Mouse (Mus musculus): Measurements from ENCODE around the gene Dgkh. TPM values are rescaled to one million over a fixed set of nuclear protein-coding genes. Genes with fewer than 3 reads are reported as not detected.

Gene Dgkh
- polyA plus RNA-seq, 1 experiment from 2014 or later: 0.86 TPM

DNA sequence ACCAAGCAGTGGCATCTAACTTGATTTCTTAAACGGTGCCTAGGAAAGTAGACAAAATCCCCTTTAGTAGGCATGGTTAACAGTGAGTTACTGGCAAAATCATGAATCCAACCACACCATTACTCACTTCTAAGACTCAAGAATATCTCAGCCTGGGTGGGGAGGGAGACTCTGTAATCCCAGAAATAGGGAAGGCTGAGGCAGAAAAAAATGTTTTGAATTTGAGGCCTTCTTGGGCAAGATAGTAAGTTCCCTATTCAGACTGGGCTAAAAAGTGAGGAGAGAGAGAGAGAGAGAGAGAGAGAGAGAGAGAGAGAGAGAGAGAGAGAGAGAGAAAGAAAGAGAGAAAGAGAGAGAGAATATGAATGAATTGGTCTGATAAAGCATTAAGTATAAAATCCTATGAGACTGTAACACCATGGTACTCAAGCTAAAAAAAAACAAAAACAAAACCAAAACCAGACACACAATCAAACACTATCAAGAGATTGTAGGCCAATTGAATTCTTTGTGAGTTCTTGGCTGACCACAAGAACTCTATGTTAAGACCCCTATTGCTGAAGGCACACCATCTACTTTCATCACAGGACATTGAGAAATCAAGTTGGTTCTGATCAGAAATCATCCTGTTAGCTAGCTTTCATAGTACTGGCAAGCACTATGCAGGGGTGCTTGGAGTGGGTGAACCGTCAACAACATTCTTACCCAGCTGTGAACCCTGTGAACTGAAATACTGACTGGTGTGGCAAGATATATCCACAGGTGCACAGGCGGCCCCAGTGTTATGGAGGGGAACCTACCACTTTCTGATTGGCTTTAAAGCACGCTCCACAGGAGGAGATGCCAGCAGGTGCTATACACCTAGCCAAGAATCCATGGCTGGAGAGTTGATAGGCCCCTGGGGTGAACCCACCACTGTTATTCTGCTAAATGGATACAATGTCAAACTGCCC is 101.4 kb downstream of the Dgkh start:
- no peak for TF ChIP-seq EP300 (optimal IDR thresholded peaks at IDR 0.05)
- no peak for TF ChIP-seq CTCF (IDR thresholded peaks at IDR 0.05; ENCODE audit: low read depth)
- H3K9me3 ChIP-seq (ENCODE audit: control insufficient read depth, low read length): no peaks in the 10 kb centered on the region
- no peaks in the 10 kb centered on the region for H3K4me1 ChIP-seq (replicated peaks; ENCODE audit: control insufficient read depth, insufficient read depth)
- H3K4me2 ChIP-seq (replicated peaks; ENCODE audit: low read depth): no peak overlapping the region
- no peaks in the 10 kb centered on the region for H3K36me3 ChIP-seq (ENCODE audit: control insufficient read depth, insufficient read depth, low read length)
- DNase-seq (ENCODE audit: low spot score) (no peak), ATAC-seq (ENCODE audit: low FRiP score, low TSS enrichment) (no peak)
- no peak overlapping the region for H3K4me3 ChIP-seq (ENCODE audit: low read depth, low read length)
- 85% methylated on average over 4 of the region's 4 CpGs for WGBS
- H3K9ac ChIP-seq (ENCODE audit: low read length): no peak overlapping the region
- no peaks in the 10 kb centered on the region for H3K27me3 ChIP-seq (ENCODE audit: control insufficient read depth, insufficient read depth, low read length)
- no peak overlapping the region for H3K27ac ChIP-seq (replicated peaks)

DNA sequence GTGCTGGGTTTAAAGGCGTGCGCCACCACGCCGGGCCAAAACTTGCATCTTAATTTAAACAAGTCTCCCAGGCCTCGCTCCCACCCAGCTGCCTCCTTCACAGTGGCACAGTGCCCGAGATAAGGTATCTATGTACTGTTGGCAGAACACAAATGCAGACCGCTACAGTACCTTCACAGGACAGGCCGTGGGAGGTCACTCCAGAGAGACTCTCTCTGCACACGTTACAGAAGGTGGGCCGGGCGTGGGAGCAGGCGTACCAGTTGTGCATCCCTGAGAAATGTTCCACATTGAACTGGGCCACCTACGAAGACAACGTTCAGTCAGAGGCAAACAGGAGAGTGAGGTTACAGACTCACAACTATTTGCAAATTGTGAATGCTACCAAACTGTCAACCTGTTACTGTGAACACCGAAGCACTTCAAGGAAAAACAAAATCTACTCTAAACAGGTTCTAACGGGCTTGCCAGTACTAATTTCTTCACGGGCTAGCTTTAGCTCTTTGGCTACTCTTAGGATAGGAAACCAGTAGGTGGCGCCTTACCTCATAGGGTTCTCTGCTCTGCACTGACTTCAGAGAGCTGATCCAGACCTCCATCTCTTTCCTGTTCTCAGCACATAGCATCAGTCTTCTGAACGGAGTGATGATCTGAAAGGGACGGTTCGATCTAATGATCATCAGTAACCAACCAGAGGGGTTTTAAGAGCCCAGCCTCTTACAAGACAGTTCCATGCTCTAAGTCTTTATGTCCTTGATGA is 104.9 kb downstream of the Dgkh start:
- H3K36me3 ChIP-seq (ENCODE audit: control insufficient read depth, insufficient read depth, low read length): no peaks in the 10 kb centered on the region
- DNase-seq (ENCODE audit: low spot score) (no peak), ATAC-seq (ENCODE audit: low FRiP score, low TSS enrichment) (no peak)
- H3K9me3 ChIP-seq (ENCODE audit: control insufficient read depth, low read length): no peaks in the 10 kb centered on the region
- H3K4me1 ChIP-seq (replicated peaks; ENCODE audit: control insufficient read depth, insufficient read depth): no peaks in the 10 kb centered on the region
- no peak overlapping the region for H3K27ac ChIP-seq (replicated peaks)
- no peak overlapping the region for H3K4me2 ChIP-seq (replicated peaks; ENCODE audit: low read depth)
- H3K9ac ChIP-seq (ENCODE audit: low read length): no peak overlapping the region
- WGBS: 84% methylated on average over 21 of the region's 21 CpGs
- H3K27me3 ChIP-seq (ENCODE audit: control insufficient read depth, insufficient read depth, low read length): no peaks in the 10 kb centered on the region
- no peak overlapping the region for H3K4me3 ChIP-seq (ENCODE audit: low read depth, low read length)
- TF ChIP-seq EP300 (optimal IDR thresholded peaks at IDR 0.05) (no peak), CTCF (IDR thresholded peaks at IDR 0.05; ENCODE audit: low read depth) (peak; percentile 56)

DNA sequence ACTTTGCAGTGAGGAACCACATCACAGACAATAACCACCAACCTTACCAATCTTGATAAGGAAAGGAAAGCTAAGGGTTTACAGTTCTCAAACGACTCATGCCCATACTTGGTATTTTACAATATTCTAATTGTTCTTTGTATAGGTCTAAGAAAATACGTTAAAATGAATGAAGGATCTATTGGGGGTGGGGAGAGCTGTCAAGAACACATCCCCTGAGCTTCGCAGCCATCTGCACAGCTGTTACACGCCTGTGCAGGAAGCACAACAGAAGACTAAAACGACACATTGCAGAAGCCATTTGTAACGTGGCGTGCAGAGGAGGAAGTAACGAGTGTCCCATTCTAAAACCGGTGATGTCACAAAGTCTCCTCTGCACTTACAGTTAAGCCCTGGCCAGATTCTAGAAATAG is 113.7 kb downstream of the Dgkh start:
- ATAC-seq (ENCODE audit: low FRiP score, low TSS enrichment) (no peak), DNase-seq (ENCODE audit: low spot score) (no peak)
- no peak overlapping the region for H3K4me3 ChIP-seq (ENCODE audit: low read depth, low read length)
- TF ChIP-seq EP300 (optimal IDR thresholded peaks at IDR 0.05) (no peak), CTCF (IDR thresholded peaks at IDR 0.05; ENCODE audit: low read depth) (no peak)
- H3K9ac ChIP-seq (ENCODE audit: low read length): no peak overlapping the region
- H3K27me3 ChIP-seq (ENCODE audit: control insufficient read depth, insufficient read depth, low read length): no peaks in the 10 kb centered on the region
- no peak overlapping the region for H3K27ac ChIP-seq (replicated peaks)
- no peaks in the 10 kb centered on the region for H3K9me3 ChIP-seq (ENCODE audit: control insufficient read depth, low read length)
- H3K36me3 ChIP-seq (ENCODE audit: control insufficient read depth, insufficient read depth, low read length): no peaks in the 10 kb centered on the region
- H3K4me2 ChIP-seq (replicated peaks; ENCODE audit: low read depth): no peak overlapping the region
- H3K4me1 ChIP-seq (replicated peaks; ENCODE audit: control insufficient read depth, insufficient read depth): no peaks in the 10 kb centered on the region
- 66% methylated on average over 9 of the region's 9 CpGs for WGBS

DNA sequence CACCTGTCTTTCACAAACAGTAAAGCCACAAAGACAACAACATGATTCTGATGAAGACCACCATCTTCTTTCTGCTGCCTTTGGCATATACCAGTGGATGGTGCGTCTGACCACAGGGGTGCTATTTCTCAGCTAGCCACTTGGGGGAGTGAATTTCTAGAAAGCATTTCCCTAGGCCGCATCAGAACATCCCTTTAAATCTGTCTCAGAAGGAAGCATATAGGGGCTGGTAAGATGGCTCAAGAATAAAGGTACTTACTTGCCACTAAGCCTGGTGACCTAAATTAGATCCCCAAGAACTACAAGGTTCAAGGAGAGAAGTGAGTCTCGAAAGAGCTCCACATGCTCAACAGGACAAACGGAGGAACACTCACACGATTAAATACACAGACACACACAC is 119.0 kb downstream of the Dgkh start:
- TF ChIP-seq EP300 (optimal IDR thresholded peaks at IDR 0.05) (no peak), CTCF (IDR thresholded peaks at IDR 0.05; ENCODE audit: low read depth) (peak; percentile 67)
- Histone ChIP-seq H3K4me3 (ENCODE audit: low read depth, low read length) (no peak overlapping the region), H3K27ac (replicated peaks) (no peak overlapping the region), H3K9me3 (ENCODE audit: control insufficient read depth, low read length) (no peaks in the 10 kb centered on the region), H3K4me1 (replicated peaks; ENCODE audit: control insufficient read depth, insufficient read depth) (no peaks in the 10 kb centered on the region), H3K36me3 (ENCODE audit: control insufficient read depth, insufficient read depth, low read length) (peaks cover under 1% of the 10 kb centered on the region; the same call in 1 of the 2 replicates), H3K9ac (ENCODE audit: low read length) (no peak overlapping the region), H3K4me2 (replicated peaks; ENCODE audit: low read depth) (no peak overlapping the region), H3K27me3 (ENCODE audit: control insufficient read depth, insufficient read depth, low read length) (no peaks in the 10 kb centered on the region)
- ATAC-seq (ENCODE audit: low FRiP score, low TSS enrichment) (no peak), DNase-seq (ENCODE audit: low spot score) (no peak)
- 78% methylated on average over 5 of the region's 5 CpGs for WGBS

- no peak for ATAC-seq (ENCODE audit: low FRiP score, low TSS enrichment)
- no peak overlapping the region for H3K4me2 ChIP-seq (replicated peaks; ENCODE audit: low read depth)
- no peak overlapping the region for H3K4me3 ChIP-seq (ENCODE audit: low read depth, low read length)
- no peaks in the 10 kb centered on the region for H3K27me3 ChIP-seq (ENCODE audit: control insufficient read depth, insufficient read depth, low read length)
- TF ChIP-seq CTCF (IDR thresholded peaks at IDR 0.05; ENCODE audit: low read depth) (no peak), EP300 (optimal IDR thresholded peaks at IDR 0.05) (no peak)
- 71% methylated on average over 9 of the region's 9 CpGs for WGBS
- H3K4me1 ChIP-seq (replicated peaks; ENCODE audit: control insufficient read depth, insufficient read depth): no peaks in the 10 kb centered on the region
- no peak overlapping the region for H3K27ac ChIP-seq (replicated peaks)
- no peak for DNase-seq (ENCODE audit: low spot score)
- H3K9ac ChIP-seq (ENCODE audit: low read length): no peak overlapping the region
- H3K36me3 ChIP-seq (ENCODE audit: control insufficient read depth, insufficient read depth, low read length): peaks cover 4% of the 10 kb centered on the region; the same call in 1 of the 2 replicates
- H3K9me3 ChIP-seq (ENCODE audit: control insufficient read depth, low read length): no peaks in the 10 kb centered on the region
These were observed 120.3 kb downstream of the Dgkh start for GRCm38 (mm10) chr14:78612111-78612788.

Data from stomach, postnatal 0 days (tissue).